Mouse (Mus musculus): ENCODE measurements around the gene Gm17267. TPM values are rescaled to one million over a fixed set of nuclear protein-coding genes. Genes with fewer than 3 reads are reported as not detected.

Gm17267 gene
- not detected in 2 replicates for polyA plus RNA-seq (2015; fragmentation: Nextera tagmentation; extraction: Ambion mirVana)

DNA sequence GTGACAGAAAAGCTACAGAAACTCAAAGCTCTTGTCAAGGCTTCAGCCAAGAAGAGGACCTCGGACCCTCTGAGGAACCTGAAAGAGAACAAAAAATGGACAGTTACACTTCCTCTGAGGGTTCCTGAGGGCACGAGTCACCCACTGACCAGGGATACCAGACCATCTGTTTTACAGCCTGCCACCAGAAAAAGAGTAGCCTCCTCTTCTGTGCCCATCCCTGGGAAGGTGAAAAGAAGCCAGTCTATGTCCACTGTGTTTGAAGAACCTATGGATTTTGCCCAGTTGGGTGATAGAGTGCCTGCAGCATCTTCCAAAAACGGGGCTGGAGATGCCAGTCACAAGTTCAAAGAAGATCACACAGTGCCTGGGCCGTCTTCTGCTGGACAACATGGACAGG, at the start of gene Gm17267:
TSS of gene Gm17267 (plus strand) at position 301 of the 400 bp plus-strand sequence.

